Mouse (Mus musculus): ENCODE measurements around the gene Rilpl1. TPM values are rescaled to one million over a fixed set of nuclear protein-coding genes. Genes with fewer than 3 reads are reported as not detected.

Gene Rilpl1
- polyA plus RNA-seq, 1 experiment: 44.7 TPM

DNA sequence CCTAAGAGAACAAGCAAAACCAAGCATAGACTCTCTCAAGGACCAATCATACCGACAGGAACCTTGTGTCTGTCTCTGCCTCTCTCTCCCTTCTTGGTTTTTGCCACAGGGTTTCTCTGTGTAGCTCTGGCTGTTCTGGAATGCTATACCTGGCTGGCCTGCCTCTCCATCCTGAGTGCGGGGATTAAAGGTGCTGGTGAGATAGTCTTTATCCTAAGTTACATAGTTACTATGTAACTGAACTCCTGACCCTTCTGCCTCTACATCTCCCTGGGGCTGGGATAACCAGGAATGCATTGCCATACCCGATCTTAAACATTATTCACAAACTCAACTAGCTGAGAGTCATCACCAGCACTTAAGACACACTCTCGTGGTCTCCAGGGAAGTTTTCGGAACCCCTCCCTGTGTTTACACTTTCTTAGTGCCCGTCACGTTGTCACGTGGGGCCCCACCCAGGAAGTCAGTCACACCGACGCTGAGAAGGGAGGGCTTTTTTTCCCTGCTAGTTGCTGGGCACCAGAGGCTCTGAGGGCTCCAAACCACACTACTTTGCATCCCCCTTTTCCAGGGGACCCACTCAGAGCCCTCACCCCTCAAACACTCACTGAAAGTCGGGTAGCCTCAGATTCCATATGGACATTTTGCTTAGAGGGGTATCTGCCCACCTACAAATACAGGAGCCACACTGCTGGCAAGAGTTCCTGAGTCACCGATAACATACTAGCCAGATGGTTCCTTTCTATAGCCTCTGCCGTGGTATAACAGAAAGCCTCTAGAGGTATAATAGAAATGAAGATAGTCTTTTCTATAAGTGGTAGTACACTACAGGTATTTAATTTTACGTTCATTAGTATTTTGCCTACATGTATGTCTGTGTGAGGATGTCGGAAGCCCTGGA, 34.3 kb downstream of the Rilpl1 start:
- DNase-seq (ENCODE audit: extremely low spot score in 1 of 2, low spot score in 1 of 2): no peak

- peak in 1 of 2 experiments; percentile 54 for DNase-seq (ENCODE audit: extremely low spot score in 1 of 2, low spot score in 1 of 2)
Observed at GRCm38 (mm10) chr5:124495547-124495946, 35.6 kb downstream of the Rilpl1 start.

- no peak for DNase-seq (ENCODE audit: extremely low spot score in 1 of 2, low spot score in 1 of 2)
Observed at GRCm38 (mm10) chr5:124493455-124493854, 37.7 kb downstream of the Rilpl1 start.

DNA sequence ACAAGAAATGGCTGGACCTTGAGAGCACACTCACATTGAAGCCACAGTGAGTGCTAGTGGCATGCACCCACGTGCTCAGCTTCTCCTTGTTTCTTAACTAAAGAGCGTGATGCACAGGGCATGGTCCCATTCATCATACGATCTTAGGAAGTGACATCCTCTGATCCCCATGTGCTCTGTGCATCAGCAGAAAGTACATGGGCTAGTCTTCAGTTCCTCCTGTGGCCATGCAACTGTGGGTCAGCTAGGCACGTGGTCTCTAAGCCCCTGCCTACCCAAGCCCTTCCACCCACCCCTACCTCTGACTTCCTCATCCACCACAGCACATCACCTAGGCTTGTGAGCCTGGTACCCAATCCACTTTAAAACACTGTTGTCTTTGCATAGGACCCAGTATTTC, 38.6 kb downstream of the Rilpl1 start:
- DNase-seq (ENCODE audit: extremely low spot score in 1 of 2, low spot score in 1 of 2): no peak

GRCm38 (mm10) chr5:124491732-124492131, 39.5 kb downstream of the Rilpl1 start:
- no peak for DNase-seq (ENCODE audit: extremely low spot score in 1 of 2, low spot score in 1 of 2)

GRCm38 (mm10) chr5:124488885-124489284, 42.3 kb downstream of the Rilpl1 start:
- DNase-seq (ENCODE audit: extremely low spot score in 1 of 2, low spot score in 1 of 2): no peak

DNA sequence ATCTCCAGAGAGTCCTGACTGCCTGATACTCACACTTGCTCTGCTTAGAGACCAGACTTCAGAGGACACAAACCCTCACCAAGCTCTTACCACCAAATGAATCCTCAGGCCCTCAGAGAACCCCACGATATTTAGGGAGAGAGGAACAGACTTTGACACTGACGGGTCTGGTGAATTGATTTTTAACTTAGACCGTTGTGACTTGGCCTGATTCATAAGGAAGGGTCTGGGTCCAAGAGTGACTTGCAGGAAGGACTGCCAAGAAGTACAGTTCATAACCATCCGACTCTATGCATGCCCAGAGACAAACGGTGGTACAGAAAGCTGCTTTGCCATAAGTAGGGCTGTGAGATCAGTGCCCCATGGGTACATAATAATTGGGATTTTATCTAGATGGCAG, 45.5 kb downstream of the Rilpl1 start:
- no peak for DNase-seq (ENCODE audit: extremely low spot score in 1 of 2, low spot score in 1 of 2)

DNA sequence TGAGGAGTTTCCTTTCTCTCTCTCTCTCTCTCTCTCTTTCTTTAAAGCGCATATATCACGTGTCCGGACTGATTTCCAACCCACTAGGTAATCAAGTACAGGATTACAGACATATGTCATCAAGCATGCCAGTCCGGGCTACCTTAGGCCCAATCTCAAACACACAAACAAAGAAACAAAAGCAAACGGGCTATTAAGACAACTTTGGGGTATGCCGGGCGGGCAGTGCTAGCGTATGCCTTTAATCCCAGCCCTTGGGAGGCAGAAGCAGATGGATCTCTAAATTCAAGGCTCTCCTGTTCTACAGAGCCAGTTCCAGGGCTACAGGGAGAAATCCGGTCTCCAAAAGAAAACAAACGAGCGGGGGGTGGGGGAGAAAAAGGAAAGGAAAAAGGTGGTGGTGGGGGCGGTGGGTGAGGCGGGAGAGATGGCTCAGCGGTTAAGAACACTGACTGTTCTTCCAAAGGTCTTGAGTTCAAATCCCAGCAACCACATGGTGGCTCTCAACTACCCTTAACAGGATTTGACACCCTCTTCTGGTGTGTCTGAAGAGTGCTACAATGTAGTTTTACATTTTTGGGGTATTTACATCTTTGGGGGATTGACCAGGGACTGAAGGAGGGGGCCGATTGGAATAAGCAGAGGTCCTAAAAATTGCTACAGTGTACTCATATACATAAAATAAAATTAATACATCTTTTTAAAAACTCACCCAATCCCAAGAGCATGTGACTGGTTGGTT, 47.4 kb downstream of the Rilpl1 start:
- DNase-seq (ENCODE audit: extremely low spot score in 1 of 2, low spot score in 1 of 2): no peak

DNA sequence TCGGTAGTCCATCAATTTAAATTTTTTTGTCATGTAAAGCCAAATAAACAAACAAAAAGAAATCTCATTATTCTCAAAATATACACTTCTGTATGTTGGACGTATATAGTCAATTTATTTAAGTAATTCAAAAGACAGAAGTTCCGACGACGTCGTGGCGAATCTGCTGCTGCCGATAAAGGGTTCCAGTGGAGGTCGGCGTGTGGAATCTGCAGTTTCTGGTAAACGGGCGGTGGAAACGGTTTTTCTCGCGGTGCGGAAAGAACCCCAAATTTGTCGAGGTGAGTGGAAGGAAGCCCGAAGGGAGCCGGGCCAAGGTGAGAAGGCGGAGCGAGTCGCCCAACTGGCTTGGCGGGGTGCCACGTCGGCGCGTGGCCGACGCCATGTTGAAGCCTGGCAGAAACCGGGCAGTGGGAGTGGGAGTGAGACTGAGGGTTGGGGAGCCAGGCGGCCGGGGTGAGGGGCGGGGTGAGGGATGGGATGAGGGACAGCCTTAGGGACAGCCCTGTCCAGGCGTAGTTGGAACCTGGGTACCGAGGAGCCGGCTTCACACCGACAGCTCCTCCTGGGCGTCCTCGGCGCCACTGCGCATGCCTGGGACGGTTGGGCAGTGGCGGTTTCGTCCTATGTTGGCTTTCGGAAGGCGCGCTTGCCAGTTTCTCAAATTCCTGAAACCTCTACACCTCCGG, 48.1 kb downstream of the Rilpl1 start, which contains the start of gene Snrnp35:
Gene Snrnp35, plus strand, starts transcription at position 169 of the 689 bp plus-strand sequence.
- peak; percentile 70 to 88 for DNase-seq (ENCODE audit: extremely low spot score in 1 of 2, low spot score in 1 of 2)

DNA sequence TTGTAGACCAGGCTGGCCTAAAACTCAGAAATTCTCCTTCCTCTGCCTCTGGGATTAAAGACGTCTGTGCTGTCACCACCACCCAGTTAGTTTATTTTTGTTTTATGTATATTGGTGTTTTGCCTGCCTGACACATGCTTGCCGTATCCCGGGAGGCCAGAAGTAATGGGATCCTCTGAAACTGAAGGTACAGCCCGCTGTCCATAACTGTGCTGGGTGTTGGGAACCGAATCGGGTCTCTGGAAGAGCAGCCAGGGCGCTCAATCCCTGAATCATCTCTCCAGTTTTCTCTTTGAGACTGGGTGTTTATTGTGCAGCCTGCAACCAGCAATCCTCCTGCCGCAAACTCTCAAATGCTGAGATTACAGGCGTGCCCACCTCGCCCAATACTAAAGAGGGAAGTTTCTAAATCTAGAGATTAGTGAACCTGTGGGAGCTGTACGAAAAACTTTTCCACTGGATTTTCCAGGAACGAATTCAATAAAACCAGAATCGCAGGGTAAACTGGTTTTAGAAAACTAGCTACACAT, 48.7 kb downstream of the Rilpl1 start:
- no peak for DNase-seq (ENCODE audit: extremely low spot score in 1 of 2, low spot score in 1 of 2)

- no peak for DNase-seq (ENCODE audit: extremely low spot score in 1 of 2, low spot score in 1 of 2)
Observed at GRCm38 (mm10) chr5:124481714-124482113, 49.5 kb downstream of the Rilpl1 start.

GRCm38 (mm10) chr5:124480119-124480518, 51.1 kb downstream of the Rilpl1 start:
- DNase-seq (ENCODE audit: extremely low spot score in 1 of 2, low spot score in 1 of 2): no peak

GRCm38 (mm10) chr5:124478873-124479204, 52.4 kb downstream of the Rilpl1 start:
- no peak for DNase-seq (ENCODE audit: extremely low spot score in 1 of 2, low spot score in 1 of 2)

- no peak for DNase-seq (ENCODE audit: extremely low spot score in 1 of 2, low spot score in 1 of 2)
Observed at GRCm38 (mm10) chr5:124470591-124471171, 60.5 kb downstream of the Rilpl1 start.

DNA sequence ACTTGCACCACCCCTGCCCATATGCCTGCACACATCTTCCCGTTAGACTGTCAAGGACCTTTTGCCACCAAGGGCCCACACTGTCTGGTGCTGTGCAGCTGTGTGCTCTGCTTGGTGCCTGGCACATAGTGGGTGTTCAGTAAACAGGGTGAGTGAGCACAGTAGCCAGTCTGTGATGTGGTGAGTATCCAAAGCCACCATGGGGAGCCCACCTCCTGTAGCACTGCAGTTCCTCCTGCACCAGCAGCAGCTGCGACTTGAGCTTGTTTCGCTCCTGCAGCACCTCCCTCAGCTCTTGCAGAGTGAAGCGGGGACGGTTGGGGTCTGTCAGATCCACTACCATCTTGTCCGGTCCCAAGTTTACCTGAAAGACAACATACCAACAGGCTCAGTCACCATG, 61.7 kb downstream of the Rilpl1 start:
- no peak for DNase-seq (ENCODE audit: extremely low spot score in 1 of 2, low spot score in 1 of 2)

DNA sequence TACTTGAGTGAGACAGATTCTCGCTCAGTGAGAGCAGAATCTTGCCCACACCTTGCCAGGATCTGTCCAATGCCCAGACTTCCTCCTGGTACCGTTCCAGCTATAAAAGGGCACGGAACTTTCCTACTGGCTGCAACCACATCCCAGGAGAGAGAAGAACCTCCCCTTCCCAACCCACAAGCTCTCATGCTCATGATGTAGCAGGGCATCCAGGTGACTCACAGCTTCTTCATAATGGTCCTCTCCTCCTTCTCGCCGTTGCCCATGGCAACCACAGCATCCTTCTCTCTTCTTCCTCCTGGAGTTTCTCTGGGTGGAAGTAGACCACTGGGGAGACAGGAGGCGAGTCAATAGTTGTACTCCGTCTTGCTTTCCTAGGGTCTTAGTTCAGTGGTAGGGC, 62.8 kb downstream of the Rilpl1 start:
- DNase-seq (ENCODE audit: extremely low spot score in 1 of 2, low spot score in 1 of 2): peak in 1 of 2 experiments; percentile 49

GRCm38 (mm10) chr5:124467766-124468165, 63.4 kb downstream of the Rilpl1 start:
- DNase-seq (ENCODE audit: extremely low spot score in 1 of 2, low spot score in 1 of 2): no peak

DNA sequence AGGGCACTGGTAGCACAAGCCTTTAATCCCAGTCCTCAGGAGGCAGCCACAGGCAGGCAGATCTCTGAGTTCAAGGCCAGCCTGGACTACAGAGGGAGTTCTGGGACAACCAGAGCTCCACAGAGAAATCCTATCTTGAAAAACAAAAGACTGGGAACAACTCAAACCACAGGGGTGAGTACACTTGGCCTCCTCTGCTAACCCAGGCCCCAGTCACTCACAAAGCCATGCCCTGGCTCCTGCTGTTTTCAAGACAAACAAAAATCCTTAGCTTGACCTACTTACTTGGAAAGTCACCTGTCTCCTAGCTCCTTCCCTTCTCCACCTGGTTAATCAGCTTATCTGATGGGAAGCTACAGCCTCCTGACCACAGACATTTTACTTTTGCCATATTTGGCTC, 66.3 kb downstream of the Rilpl1 start:
- no peak for DNase-seq (ENCODE audit: extremely low spot score in 1 of 2, low spot score in 1 of 2)

GRCm38 (mm10) chr5:124463462-124463861, 67.7 kb downstream of the Rilpl1 start:
- DNase-seq (ENCODE audit: extremely low spot score in 1 of 2, low spot score in 1 of 2): no peak

- DNase-seq (ENCODE audit: extremely low spot score in 1 of 2, low spot score in 1 of 2): no peak
Observed at GRCm38 (mm10) chr5:124462297-124463025, 68.7 kb downstream of the Rilpl1 start.

Measured in frontal cortex, adult 2 months (tissue).